Mouse (Mus musculus): Measurements from ENCODE around the gene Nsun2.

DNA sequence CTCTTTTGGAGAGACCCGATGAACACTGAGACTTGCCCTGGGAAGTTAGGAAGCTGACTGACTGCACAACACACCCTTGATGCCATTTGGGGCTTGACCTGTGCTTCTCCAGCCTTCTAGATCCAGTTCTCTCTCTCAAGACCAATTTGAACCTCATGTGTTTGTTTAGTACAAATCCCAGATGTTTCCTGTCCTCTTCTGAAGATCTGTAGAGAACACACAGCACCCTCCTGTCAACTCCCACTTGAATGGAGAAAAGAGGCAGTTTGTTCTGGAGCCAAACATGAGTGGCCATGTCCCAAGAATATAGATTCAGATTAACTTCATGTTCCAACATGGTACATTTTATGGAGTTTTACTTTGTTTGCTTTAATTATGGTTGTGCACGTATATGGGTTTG, 110.4 kb downstream of the Nsun2 start:
- TF ChIP-seq TAL1 (IDR thresholded peaks at IDR 0.05; ENCODE audit: low read length) (no peak), GATA1 (IDR thresholded peaks at IDR 0.05; ENCODE audit: low read length) (no peak)
